Mouse (Mus musculus) urinary bladder, adult 2 months (tissue): ENCODE results near the gene Slc38a6. TPM values are rescaled to one million over a fixed set of nuclear protein-coding genes. Genes with fewer than 3 reads are reported as not detected.

Experiments used
- DNase-seq: peaks from one replicate; pipeline ENCODE4 v3.0.0; 2022; ENCODE audit warnings: low spot score
- polyA plus RNA-seq: library from polyadenylated mRNA; depleted of rRNA; stranded (reverse); fragments of >200 nt; gene quantifications from 2 replicates; pipeline ENCODE4 v1.2.3, GENCODE M21; 2012; rRNA removed

The Slc38a6 gene
- polyA plus RNA-seq, 1 experiment, result 14.6 TPM

- no peak for DNase-seq
Measured at GRCm38 (mm10) chr12:73393018-73393417, 106.4 kb downstream of the Slc38a6 start.

- no peak for DNase-seq
Measured at GRCm38 (mm10) chr12:73393881-73394291, 107.3 kb downstream of the Slc38a6 start.

- DNase-seq, result no peak
Measured at GRCm38 (mm10) chr12:73394571-73394970, 108.0 kb downstream of the Slc38a6 start.

GRCm38 (mm10) chr12:73399426-73399825, 112.8 kb downstream of the Slc38a6 start:
- no peak for DNase-seq

- DNase-seq, result peak; percentile 0
Measured at GRCm38 (mm10) chr12:73400481-73401025, 114.0 kb downstream of the Slc38a6 start.

- DNase-seq, result no peak
Measured at GRCm38 (mm10) chr12:73401520-73402130, 115.0 kb downstream of the Slc38a6 start.

GRCm38 (mm10) chr12:73402137-73402712, 115.6 kb downstream of the Slc38a6 start:
- DNase-seq, result peak; percentile 4

- DNase-seq, result peak; percentile 11
Measured at GRCm38 (mm10) chr12:73402851-73403665, 116.5 kb downstream of the Slc38a6 start.

Other genes with a start within 250 kb of the Slc38a6 start
- 1.1 and 1.8 TPM in 2 replicates for gene Six1, start 232.9 kb upstream of the Slc38a6 start, polyA plus RNA-seq
- 3.9 and 4.0 TPM in 2 replicates for gene Six4, start 173.3 kb upstream of the Slc38a6 start, polyA plus RNA-seq
- gene Mnat1, start 163.1 kb upstream of the Slc38a6 start, polyA plus RNA-seq, result 19.7 and 20.4 TPM in 2 replicates
- 13.6 and 14.0 TPM in 2 replicates for gene Trmt5, start 69 bp upstream of the Slc38a6 start, polyA plus RNA-seq